Mouse (Mus musculus) thymus, postnatal 14 days (tissue): ENCODE measurements at regions not wholly inside any gene's neighbourhood (a gene's known extent, or its start where the extent isn't known, plus 50 kb on each side); places are given as distances from the start of the nearest gene placed in this dataset.

Experiments used
- DNase-seq: peaks from one replicate; pipeline ENCODE4 v3.0.0; 2021

GRCm38 (mm10) chr12:118404171-118404570 is 102.9 kb upstream of the Sp4 start:
- no peak for DNase-seq

GRCm38 (mm10) chr12:118403519-118404087 is 102.4 kb upstream of the Sp4 start:
- no peak for DNase-seq

- DNase-seq: no peak
These were observed 100.1 kb upstream of the Sp4 start for GRCm38 (mm10) chr12:118401377-118401776.

- DNase-seq: no peak
These were observed 90.4 kb upstream of the Sp4 start for GRCm38 (mm10) chr12:118391654-118392053.

- DNase-seq: no peak
These were observed 79.8 kb upstream of the Sp4 start for GRCm38 (mm10) chr12:118381013-118381412.

- DNase-seq: no peak
These were observed 76.7 kb upstream of the Sp4 start for GRCm38 (mm10) chr12:118377898-118378297.

- peak; percentile 81 for DNase-seq
These were observed 75.6 kb upstream of the Sp4 start for GRCm38 (mm10) chr12:118376521-118377493.

GRCm38 (mm10) chr12:118373250-118373649 is 72.0 kb upstream of the Sp4 start:
- no peak for DNase-seq

- DNase-seq: no peak
These were observed 70.7 kb upstream of the Sp4 start for GRCm38 (mm10) chr12:118371905-118372304.

- no peak for DNase-seq
These were observed 66.3 kb upstream of the Sp4 start for GRCm38 (mm10) chr12:118367307-118368076.

GRCm38 (mm10) chr12:118352866-118353265 is 51.6 kb upstream of the Sp4 start:
- DNase-seq: no peak

GRCm38 (mm10) chr12:118351421-118351820 is 50.2 kb upstream of the Sp4 start:
- no peak for DNase-seq
